Mouse (Mus musculus) adrenal gland, postnatal 36 days (tissue): Measurements from ENCODE around the gene Best1. TPM values are rescaled to one million over a fixed set of nuclear protein-coding genes. Genes with fewer than 3 reads are reported as not detected.
"Not testable (repeated sequence)": the region's sequence is repeated elsewhere in the genome, so short reads cannot be mapped to it uniquely, and the experiment has no call there.

ENCODE experiments used
- DNase-seq, 2 experiments: peaks; one replicate each; pipeline ENCODE4 v3.0.0; 2021; ENCODE audit warnings: mixed read lengths in 1 of 2
- total RNA-seq, 2 experiments: library from RNA; stranded (reverse); gene quantifications; 2 replicates each; pipeline ENCODE4 v1.2.3; 2021

Gene Best1
- total RNA-seq, 2 experiments from 2014 or later: 0.16 to 0.36 TPM

DNA sequence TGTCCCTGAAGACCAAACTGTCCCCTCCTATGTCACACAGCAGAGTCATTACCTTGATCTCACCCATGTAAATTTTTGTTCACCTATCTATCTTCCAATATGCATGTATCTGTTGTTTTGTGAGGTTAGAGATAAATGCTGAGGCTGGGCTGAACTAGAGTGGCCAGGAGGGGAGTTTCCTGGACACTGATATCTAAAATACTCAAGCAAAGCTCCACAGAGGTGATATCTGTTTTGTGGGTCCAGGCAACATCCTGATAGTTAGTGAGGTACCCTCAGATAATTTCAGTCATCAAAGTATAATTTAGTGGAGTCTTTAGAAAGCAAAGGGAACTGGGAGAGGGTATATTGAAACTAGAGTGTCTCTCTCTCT is 11.6 kb downstream of the Best1 start:
- DNase-seq: no peak

DNA sequence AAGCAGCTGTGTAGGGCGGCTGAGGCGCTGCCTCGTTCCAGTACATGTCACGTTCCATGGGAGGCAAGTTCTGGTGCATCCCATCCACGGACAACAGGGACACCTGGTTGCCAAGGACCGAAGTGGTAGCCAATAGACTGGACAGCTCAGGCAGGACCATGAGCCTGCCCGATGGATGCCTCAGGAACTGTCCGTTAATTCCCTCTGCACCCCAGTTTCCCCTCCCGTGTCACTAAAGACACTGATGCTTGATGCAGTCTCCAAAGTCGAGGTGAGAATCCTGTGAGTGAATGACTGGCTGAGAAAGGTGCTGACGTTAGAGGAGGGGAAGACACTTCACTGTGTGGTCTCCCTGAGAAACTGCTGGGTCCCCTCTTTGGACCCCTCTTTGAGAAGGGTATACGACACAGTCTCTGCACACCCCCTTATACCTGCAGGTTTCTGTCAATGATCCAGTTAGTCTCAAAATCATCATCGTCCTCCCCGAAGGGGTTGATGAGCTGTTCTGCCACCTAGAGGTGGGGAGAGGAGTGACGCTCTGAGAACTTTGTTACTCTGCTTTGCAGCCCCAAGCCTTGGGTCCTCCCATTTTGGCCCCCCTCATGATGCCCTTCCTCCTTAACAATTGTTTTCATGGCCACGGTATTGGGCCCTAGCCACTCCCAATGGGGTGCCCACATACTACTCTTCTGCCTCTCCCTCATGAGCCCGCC is 12.1 kb downstream of the Best1 start:
- peak; percentile 35 to 47 for DNase-seq

DNA sequence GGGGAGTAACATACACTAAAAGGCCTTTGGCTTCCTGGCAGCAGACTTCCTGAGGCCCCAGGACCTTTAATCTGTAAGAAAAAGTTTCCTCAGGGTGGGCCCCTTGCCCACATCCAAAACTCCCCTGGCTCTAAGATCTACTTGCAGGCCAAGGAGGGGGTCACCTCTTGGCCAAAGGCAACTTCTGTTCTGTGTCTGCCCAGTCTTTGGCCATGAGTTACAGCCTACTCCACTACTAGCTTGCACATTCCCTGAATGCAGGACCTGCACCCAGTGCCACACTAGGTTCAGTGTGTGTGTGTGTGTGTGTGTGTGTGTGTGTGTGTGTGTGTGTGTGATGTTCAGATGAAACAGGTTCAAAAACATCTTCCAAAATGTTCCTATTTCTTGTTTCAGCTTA is 13.8 kb downstream of the Best1 start:
- DNase-seq: no peak

DNA sequence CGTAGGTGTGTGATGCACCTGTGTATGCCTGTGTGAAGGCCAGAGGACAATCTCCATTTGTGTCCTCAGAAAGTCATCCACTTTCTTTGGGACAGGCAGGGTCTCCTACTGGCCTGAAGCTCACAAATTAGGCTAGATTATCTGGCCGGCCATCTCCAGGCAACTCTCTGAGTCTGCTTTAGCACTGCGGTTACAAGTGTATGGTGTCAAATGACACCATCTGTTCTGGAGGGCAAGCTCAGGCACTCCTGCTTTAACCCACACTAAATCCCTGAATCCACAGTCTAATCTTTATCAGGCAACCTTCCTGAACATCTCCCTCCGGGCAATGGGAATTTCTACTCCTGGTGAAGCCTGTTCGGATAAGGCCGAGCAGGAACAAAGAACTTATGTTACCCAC is 14.2 kb downstream of the Best1 start:
- no peak for DNase-seq

DNA sequence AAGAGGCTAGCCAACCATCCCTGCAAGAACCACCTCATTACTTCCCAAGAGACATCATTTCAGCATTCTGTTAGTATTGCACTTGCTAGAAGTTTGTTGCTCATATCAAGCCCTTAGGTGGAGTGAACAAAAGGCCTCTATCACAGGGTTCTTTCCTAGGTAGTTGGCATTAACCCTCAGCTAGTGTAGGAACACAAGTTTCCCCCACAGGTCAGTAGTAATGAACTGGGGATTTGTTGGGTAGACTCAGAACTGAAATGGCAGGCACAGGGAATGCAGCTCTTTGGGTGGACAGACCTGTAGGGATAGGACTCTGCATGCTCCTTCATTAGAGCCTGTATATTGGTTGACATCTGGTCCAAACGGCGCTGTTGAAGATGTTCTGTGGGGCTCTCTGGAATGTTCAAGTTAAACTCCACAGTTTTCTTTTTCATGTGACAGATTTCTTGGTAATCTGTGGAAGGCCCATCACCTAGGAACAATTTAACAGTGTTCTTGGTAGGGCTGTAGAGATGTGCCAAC is 15.5 kb downstream of the Best1 start:
- no peak for DNase-seq

DNA sequence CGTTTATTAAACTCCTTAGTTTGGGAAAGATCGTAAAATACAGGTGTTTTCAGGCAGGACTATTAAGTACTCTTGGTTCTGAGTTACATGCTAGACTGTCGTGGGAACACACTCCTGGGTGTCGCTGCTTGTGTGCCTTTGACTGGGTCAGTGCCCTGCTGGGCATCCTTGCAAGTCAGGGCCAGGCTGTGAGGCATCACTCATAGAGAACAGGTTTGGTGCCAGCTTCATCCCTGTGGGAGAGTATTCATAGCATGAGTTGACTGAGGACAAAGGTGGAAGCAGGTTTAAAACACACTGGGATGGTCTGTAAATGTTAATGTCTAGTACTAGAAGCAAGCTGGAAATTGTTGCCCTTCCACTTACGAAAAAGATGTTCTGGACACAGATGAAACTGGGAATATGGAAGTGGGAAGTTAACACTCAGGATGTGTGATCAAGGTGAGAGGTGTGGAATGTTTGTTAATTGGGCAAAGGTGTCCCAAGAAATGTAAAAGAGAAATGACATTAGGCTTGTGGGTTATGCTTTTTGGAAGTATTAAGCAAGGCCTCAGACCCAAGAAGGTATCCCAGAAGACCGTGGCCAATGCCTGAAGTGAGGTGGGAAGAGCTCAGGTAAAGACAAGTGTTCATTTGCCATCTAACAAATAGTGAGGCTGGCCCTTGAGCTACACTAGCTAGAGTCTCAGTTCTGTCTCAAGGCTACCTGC is 16.1 kb downstream of the Best1 start:
- DNase-seq: no peak

DNA sequence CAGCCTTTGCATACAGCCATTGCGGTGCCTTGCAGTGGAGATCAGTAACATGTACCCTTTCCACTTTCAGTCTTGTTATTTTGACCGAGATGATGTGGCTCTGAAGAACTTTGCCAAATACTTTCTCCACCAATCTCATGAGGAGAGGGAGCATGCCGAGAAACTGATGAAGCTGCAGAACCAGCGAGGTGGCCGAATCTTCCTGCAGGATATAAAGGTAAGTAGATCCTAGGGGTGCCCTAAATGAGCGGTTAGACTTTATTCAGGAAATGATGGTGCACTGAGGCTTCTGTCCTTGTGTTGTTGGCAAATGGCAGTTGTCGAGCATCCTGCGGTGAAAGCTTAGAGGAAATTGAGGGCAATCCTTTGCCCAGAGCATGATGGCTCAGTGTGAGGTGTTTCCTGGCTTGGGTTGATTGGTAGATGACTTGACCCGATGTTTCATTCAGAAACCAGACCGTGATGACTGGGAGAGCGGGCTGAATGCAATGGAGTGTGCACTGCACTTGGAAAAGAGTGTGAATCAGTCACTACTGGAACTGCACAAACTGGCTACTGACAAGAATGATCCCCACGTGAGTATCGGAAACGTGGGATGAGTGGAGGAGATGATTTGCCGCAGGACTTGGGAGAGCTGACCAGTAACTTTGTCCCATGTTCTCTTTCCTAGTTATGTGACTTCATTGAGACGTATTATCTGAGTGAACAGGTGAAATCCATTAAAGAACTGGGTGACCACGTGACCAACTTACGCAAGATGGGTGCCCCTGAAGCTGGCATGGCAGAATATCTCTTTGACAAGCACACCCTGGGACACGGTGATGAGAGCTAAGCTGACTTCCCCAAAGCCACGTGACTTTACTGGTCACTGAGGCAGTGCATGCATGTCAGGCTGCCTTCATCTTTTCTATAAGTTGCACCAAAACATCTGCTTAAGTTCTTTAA is 17.1 kb downstream of the Best1 start:
- no peak for DNase-seq

DNA sequence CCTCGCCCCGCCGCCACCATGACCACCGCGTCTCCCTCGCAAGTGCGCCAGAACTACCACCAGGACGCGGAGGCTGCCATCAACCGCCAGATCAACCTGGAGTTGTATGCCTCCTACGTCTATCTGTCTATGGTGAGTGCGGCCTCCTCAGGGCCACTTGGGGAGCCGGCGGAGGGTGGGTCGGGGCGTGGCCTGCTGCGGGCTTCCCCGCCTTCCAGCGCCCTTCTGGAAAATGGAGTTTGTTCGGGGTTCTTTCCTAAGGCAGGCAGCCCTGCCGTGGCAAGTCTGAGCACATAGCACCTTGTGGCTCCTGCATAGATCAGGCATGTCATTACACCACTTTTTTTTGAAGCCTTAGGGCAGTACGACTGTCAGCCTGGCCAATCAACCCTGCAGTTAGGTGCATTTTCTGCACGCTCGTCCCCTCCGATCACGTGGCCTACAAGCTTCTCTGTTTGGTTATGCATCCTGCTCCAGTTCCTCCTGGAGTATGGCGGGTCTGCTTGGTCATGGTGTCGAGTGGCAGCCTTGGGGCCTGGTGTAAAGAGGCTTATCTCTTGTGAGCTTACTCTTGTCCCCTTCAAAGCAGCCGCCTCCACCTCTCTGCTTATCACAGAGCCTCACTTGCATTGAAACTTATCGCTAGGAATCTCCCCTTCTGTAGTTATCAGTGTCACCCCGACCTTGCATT is 18.4 kb downstream of the Best1 start:
- DNase-seq: peak; percentile 84 to 90

DNA sequence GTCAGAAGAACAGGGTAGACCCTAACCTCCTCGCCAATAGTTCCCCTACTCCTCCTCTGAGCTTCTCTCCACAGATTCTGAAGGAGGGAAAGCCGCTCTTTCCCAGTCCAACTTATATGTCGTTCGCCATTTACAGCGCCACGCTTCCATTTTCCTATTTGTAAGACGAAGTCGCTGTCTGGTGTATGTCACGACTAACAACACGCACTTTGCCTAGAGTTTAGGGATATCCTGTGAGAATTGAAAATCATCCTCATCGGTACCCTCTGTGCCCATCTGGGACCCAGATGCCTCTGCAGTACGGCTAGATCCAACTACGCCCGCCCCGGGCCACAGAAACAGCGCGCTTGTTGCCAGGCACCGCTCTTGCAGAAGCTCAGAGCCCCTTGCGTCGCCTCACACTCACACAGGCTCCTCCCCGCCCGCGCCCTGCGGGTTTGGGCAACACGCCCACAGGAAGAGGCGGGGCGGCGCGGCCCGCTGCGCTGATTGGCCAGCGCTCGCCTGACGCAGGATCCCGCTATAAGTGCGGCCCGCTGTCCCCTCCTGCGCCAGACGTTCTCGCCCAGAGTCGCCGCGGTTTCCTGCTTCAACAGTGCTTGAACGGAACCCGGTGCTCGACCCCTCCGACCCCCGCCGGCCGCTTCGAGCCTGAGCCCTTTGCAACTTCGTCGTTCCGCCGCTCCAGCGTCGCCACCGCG is 19.1 kb downstream of the Best1 start:
- peak; percentile 97 for DNase-seq

DNA sequence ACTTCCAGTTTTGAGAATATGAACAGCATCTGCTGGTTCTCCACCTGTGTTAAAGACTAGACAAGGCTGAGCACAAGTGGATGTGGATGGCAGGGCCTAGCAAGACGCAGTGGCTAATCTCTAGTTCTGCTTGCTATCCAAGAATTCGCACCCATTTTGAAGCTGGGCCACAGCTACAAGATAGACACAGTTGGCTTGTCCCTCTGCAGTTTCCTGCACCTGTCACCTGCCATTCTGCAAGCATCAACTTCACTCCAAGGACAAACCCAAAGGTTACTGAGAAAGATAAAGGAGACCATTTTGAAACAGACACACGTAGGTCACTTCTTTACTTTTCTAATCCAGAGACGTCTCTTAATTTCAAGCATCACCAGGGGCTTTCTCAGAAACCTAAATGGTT is 19.8 kb downstream of the Best1 start:
- DNase-seq: no peak

DNA sequence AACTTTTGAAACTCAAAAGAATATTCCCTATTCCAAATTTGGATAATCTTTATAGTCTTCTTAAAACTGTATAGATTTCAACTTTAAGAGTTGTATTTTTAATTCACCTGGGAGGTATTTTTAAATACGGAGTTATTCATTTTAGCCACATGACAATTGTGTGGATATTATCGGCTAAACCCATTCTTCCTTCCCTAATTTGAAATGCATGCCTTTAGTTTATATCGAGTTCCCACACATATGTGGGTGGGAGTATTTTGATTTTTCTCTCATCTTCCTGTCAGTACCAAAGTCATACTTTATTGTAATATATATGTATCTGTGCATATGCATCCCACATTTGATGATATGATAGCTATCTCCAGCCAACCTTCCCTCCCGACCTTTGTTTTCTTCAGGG is 21.2 kb downstream of the Best1 start, which contains the start of gene Fth1:
Gene Fth1, plus strand, starts transcription at position 341 of the 400 bp plus-strand sequence.
- no peak for DNase-seq

DNA sequence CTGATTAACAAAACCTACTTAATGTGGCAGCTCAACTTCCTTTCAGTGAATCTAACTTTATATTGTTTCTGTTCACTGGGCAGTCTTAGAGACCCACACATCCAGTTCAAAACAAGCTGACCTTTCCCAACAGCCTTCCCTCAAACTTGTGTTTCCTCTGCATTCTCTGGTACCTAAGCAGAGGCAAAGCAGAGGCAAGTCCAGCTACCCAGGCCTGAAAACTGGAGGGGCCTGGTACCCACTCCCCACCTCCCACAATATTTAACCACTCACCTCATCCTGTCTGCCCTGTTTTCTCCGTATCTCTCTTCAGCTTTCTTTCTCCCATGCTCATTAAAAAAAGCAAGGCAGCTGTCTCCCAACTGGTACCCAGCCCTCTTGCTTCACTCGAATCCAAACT is 22.3 kb downstream of the Best1 start:
- DNase-seq: no peak

DNA sequence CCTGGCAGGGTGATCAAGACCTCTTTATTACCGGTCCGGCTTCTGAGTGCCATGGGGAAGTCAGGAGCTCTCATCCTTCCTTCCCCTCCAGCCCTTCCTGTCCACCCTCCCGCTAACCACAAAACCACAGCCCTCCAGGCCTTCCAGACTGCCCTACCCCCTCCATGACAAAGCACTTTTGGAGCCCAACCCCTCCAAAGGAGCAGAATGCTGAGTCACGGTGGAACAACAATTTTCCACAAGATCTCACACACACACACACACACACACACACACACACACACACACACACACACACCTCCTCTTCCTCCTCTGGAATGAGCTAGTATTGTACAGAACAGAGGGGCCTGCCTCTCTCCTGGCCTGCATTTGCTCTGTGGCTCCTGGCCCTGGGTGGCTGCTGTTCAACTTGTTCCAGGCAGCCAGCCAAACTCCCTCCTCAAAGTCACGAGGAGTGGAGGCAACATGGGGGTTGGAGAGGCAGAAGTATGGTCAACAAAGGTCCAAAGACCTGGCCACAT is 22.9 kb downstream of the Best1 start:
- peak; percentile 84 to 89 for DNase-seq

DNA sequence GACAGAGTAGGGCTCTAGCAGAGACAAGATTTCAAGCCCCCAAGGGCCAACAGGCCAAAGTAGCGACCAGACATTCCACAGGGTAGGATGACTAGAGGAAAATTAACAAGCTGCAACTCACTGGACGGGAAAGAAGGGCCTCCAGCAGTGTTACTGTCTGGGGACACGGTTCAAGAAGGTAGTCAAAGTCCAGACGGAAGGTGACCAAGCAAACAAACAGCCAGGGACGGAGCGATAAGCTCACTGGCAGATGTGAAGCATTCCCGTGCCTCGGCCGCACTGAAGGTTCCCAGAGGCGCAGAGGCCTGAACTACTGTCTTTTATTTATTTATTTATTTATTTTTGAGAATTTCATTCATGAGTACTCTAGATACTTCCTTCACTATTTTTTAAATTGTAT is 24.3 kb downstream of the Best1 start:
- DNase-seq: no peak

DNA sequence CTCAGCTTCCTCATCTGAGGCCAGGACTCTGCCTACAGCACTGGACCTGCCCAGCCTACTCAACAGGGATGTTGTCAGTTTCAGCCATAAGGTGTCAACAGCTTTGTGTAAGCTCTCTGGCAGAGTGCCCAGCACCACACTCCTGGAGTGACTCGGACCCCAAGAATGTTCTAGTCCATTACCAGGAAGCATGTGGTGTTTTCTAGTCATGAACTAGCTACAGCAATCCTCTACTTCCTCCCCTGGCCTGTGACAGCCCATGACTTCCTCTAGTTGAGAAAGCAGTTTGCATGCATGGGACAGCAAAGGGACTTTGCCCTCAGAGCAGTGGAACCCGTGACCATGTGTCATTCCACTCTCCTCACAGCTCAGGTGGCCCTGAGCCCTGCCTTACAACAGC is 26.6 kb downstream of the Best1 start:
- not testable (repeated sequence) for DNase-seq

DNA sequence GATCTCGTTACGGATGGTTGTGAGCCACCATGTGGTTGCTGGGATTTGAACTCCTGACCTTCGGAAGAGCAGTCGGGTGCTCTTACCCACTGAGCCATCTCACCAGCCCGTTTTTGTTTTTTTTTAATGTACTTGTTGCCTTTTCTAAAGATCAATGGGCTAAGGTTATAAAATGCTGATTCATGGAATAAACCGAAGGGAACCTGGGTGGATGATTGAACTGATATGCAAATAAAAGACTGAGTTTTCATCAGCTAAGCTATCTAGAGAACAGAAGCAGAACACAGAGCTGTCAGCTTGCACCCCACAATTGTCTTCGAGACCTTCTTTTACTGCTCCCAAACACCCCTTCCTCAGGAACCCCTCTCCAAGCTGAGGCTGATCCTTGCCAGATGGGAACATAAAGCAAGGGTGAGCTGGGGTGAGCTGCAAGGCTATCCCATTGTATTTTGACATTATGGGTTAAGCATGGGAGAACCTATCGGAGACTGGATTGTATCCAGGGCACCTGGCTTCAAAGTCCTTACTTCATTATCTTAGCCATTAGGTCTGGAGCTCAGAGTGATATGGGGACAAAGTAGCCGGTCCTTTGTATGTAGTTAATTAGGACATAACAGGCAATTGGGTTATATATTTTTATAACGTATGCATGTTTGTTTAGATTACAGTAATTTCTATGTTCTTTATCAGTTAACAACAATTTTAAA is 33.2 kb downstream of the Best1 start:
- DNase-seq: no peak

DNA sequence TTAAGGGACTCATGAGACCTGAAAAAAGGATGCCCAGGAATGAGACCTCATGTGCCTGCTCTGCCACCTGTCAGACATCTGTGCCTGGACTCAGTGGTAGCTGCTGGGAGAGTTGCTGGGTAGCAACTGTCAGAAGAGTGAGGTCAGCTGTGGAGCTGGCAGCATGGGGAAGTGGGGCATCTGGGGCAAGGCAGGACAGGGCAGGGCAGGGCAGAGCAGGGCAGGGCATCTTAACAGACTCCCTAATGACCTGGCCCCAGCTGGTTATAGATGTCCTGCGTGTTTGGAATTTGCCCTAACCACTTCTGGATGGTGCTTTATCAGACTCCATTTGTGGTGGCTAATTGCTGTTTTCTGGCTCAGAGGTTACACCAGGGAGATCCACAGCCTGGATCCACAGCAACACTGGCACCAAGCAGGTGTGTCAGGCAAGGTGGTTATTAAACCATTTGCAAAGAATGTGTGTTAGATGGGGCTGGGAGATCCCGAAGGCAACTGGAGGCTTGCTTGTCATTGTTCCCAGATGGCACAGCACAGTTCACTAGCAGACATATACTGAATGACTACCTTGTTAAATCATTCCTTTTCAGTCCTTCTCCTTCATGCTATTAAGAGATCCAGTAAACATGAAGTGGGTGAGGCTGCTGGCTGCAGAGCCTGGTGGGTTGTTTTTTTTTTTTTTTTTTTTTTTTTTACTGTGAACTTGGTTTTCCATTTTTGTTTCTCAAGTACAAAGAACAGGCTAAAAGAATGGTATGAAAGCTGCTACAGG is 35.2 kb downstream of the Best1 start:
- DNase-seq: no peak

DNA sequence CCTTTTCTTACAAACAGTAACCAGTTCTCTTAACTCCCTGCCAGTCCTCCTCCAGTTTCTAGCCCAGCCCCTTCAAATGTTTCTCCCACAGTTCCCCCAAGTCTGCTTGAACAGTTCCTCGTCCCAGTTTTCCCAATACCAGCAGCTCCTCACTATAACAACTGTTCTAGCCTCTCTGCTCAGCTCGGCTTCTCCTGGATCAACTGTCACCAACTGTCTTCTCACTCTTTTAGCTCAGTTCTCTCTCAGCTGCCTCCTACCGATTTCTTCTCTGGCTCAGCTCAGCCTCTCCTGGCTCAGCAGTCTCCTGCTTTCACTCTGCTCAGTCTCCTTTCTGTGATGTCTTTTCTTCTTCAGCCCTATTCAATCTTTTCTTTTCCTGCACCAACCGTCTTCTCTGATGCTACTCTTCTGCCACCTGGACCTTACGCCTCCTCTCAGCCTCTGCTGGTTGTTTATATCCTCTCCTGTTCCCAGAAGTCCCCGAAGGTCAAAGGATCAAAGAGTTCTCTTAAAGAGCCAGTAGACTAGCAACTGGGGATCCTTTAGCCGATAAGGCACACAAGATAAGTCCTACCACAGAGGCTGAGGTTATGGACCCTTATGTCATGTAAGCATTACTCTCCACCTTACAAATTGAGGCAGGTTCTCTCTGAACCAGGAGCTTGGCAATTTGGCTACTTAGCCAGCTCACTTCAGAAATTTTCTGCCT is 37.1 kb downstream of the Best1 start:
- DNase-seq: no peak

DNA sequence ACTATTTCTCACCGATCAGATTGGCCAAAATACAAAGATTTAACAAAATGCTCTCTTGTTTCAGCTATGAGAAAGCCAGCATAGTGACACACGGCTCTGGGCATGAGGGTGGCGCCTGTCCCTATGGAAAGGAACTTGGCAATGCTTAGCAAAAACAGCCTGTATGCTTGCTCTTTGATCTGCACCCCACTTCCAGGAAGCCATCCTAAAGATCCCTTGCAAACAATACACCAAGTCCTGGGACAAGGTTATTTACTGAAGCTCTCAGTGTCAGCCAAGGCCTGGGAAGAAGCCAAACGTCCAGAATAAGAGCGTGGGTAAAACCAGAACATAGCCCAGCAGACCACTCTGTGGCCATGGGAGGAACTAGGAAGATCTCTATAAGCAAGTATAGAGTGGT is 40.7 kb downstream of the Best1 start:
- no peak for DNase-seq
